Mouse (Mus musculus) left cerebral cortex, adult 18-20 months (tissue): ENCODE data around the gene Serinc4. TPM values are rescaled to one million over a fixed set of nuclear protein-coding genes. Genes with fewer than 3 reads are reported as not detected.
"Not testable (repeated sequence)": the region's sequence is repeated elsewhere in the genome, so short reads cannot be mapped to it uniquely, and the experiment has no call there.

Experiments
- DNase-seq, 2 experiments: peaks; one replicate each; pipeline ENCODE4 v3.0.0; 2021 to 2022; ENCODE audit warnings: low spot score in 2 of 2, mixed read lengths in 1 of 2
- long read RNA-seq, 2 experiments: library from polyadenylated mRNA; stranded (forward); transcript quantifications; one replicate each; pipeline ENCODE4 v2.0.0; 2021
- total RNA-seq, 2 experiments: library from RNA; stranded (reverse); gene quantifications; 2 replicates each; pipeline ENCODE4 v1.2.3; 2021

The Serinc4 gene
- under 1 TPM; 0.26 to 0.37 TPM for total RNA-seq
- long read RNA-seq, experiment 1 = 0 reads
- long read RNA-seq, experiment 2 = 0 reads

- peak; percentile 80 to 87 for DNase-seq
Measured at GRCm38 (mm10) chr2:121456692-121457642, at the start of gene Serinc4. Gene Serinc4 (minus strand): TSS chr2:121456781.

DNA sequence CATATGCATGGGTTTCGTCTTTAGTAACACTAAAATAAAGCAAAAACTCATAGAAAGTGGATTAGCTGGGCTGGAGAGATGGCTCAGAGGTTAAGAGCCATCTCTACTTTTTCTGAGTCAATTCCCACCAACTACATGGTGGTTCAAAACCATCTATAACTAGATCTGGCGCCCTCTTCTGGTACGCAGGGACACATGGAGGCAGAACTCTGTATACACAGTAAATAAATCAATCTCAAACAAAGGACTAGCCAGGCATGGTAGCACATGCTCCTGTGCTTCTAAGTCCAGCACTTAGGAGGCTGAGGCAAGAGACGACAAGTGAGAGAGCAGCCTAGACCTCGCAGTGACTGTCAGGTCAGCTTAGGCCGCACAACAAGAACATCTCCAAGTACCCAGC, 45.0 kb upstream of the Serinc4 start:
- DNase-seq = not testable (repeated sequence)

DNA sequence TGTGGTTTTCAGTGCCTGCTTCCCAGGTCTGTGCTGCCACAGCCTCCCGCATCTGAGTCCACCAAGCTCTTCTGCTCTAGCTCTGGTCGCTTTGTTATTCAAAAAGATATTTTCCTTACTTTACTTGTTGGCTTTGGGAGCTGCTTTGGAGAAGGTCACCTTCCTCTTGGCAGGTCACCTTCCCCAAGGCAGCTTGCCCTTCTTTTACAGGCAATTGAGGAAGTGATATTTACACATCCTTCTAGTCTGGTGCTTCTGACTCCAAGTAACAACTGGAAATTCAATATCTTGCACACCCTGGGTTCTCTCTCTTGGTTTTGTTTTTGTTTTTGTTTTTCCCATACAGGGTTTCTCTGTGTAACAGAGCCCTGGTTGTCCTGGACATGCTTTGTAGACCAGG, 27.8 kb upstream of the Serinc4 start:
- DNase-seq = not testable (repeated sequence)

- DNase-seq = no peak
Measured at GRCm38 (mm10) chr2:121483576-121483975, 27.0 kb upstream of the Serinc4 start.

GRCm38 (mm10) chr2:121480916-121481315, 24.3 kb upstream of the Serinc4 start:
- not testable (repeated sequence) for DNase-seq

- DNase-seq = no peak
Measured at GRCm38 (mm10) chr2:121480498-121480897, 23.9 kb upstream of the Serinc4 start.

DNA sequence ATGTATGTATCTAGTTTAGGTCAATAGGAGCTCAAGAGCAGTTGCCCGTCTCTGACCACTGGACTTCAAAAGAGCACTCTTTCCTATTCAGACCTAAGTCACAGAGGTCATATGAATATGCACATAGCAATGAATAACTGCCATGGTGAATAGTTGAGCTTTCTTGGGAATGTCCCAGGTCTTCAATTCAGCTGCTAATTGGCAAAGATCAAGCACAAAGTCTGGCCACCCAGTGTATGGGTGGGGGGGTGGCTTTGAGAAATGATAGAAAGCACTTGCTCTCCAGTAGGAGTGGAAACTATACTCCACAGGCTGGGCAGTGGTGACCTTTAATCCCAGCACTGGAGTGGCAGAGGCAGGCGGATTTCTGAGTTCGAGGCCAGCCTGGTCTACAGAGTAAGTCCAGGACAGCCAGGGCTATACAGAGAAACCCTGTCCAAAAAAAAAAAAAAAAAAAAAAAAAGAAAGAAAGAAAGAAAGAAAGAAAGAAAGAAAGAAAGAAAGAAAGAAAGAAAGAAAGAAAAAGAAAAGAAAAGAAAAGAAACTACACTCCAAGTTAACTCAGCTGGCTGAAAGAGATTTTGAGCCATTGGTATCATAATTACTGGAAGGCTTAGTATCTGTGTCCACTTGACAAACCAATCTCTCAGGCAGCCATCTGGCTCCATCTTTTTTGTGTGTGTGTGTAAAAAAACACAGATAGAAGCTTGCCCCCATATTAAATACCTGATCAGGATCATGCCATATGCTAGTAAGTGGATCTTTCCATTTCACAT, 21.1 kb upstream of the Serinc4 start:
- DNase-seq = no peak

DNA sequence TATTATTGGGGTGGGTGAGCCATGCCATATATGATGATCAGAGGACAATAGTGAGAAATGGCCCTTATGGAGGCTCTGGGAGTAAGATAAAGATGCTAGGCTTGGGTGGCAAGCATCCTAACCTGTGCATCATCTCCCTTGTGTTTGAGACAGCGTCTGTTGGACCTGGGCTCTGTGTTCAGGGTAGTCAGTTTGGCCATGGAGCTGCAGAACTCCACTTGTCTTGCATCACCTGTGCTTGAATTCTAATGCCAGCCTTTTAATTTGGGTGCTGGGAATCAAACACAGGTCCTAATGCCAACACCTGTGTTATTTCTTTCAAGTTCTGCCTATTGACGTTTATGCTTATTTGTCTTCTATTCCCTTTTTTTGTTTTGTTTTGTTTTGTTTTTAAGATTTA, 18.7 kb upstream of the Serinc4 start:
- DNase-seq = not testable (repeated sequence)

DNA sequence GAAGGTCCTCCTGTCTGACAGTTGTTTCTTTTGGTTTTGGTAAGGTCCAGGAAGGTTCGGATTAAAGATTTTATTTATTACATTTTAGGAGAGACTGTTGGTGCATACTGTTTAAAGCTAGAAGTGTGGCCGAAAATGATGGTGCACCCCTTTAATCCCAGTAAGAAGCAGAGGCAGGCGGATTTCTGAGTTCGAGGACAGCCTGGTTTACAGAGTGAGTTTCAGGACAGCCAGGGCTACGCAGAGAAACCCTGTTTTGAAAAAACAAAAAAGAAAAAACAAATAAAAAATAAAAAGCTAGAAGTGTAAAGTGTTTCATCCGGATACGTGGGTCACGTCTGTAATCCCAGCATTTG, 17.6 kb upstream of the Serinc4 start:
- DNase-seq = no peak

DNA sequence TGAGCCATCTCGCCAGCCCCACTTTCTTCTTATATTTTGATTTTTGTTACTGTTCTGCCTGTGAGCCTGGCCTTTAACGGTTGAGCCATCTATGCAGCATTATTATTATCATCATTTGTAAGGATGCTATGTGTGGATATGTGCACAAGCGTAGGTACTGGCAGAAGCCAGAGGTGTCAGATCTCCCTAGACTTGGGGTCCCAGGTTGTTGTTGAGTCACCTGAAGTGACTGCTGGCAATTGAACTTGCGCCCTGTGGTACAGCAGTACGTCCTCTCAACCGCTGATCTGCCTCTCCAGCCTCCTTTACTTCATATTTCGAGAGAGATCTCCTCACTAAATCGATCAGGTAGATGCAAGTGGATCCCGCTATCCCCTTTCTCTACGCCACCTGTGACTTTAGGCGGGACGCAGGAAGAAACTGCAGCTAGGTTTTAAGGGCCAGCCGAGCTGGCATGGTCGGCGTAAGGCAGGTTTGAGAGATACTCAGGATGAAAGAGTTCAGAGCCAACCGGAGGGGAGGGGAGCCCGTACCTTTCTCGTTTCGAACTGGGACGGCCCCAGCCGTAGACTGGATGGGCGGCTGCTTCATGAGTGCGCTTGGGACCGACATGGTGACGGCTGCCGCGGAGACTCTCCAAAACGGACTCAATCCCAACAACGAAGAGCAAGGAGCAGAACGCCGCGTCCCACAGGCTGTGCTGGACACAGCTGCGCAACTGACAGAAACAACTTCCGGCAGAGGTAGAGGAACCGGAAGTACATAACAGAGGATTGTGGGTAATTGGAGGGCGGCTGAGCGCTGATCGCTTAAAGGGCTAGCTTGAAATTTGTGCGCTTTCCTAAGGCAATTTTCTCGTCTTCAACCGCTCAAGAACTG, 17.0 kb upstream of the Serinc4 start, which contains the start of gene Mfap1b:
Mfap1b (minus strand) TSS at position 767 of the 879 bp plus-strand sequence.
- DNase-seq = peak; percentile 75 to 86

GRCm38 (mm10) chr2:121472783-121473182, 16.2 kb upstream of the Serinc4 start:
- not testable (repeated sequence) for DNase-seq

DNA sequence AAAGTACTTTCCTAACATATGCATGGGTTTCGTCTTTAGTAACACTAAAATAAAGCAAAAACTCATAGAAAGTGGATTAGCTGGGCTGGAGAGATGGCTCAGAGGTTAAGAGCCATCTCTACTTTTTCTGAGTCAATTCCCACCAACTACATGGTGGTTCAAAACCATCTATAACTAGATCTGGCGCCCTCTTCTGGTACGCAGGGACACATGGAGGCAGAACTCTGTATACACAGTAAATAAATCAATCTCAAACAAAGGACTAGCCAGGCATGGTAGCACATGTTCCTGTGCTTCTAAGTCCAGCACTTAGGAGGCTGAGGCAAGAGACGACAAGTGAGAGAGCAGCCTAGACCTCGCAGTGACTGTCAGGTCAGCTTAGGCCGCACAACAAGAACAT, 12.4 kb upstream of the Serinc4 start:
- DNase-seq = not testable (repeated sequence)

- no peak for DNase-seq
Measured at GRCm38 (mm10) chr2:121460071-121460470, 3.5 kb upstream of the Serinc4 start.

- DNase-seq = no peak
Measured at GRCm38 (mm10) chr2:121455534-121455933, 1.0 kb downstream of the Serinc4 start.

DNA sequence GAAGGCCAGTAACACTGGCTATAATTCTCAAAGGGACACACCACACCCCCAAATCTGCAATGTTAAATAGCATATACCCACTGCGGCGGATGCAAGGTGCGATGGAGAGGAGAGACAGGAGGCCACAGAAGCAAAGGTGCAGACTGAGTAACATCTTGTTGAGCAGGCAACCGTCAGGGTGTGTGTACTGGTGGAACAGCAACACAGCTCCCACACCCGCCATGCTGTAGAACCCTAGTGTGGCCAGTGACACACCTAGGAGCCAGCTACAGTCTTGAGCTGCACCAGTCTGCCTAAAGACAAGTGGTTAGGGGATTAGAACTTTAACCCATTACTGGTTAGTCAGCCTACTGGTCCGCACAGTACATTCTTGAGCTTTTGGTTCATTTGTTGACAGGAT, 2.7 kb downstream of the Serinc4 start:
- no peak for DNase-seq

DNA sequence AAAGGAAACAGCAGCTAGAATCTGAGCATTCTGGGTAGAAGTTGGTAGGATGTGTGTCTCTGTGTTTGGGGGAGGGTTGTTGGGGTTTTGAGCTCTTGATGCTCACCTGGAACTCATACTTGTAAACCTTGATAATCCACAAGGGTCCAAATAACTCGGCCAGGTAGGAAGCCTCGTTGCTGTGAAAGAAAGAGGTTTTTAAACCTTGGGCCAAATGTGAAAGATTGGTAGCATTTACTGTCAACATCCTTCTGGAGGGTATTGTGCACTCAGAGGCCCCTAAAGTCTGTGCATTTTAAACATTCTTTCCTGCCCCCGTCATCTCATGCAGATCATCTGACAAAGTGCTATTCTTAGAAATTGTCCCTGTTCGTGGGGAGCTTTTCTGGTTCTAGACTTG, 3.6 kb downstream of the Serinc4 start, which contains the start of gene Hypk:
Hypk (plus strand) TSS at position 301 of the 400 bp plus-strand sequence.
- no peak for DNase-seq

DNA sequence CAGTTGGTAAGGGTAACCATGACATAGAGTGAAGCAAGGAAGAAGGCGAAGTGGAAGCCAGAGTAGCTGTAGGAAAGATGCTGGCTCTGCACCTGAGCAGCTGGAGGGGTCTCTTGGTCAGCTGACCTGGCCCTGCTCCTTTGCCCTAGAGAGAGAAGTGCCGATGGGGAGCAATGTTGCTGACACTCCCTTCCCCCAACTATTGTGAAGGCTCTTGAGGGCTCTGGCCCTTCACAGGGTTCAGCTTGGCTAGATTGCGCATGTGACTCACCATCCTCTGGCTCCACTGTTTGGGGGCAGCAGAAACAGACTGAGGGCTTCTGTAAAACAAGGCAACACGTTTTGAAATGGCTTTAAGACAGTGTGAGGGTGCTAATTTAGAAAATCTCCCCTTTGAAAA, 4.2 kb downstream of the Serinc4 start:
- no peak for DNase-seq

DNA sequence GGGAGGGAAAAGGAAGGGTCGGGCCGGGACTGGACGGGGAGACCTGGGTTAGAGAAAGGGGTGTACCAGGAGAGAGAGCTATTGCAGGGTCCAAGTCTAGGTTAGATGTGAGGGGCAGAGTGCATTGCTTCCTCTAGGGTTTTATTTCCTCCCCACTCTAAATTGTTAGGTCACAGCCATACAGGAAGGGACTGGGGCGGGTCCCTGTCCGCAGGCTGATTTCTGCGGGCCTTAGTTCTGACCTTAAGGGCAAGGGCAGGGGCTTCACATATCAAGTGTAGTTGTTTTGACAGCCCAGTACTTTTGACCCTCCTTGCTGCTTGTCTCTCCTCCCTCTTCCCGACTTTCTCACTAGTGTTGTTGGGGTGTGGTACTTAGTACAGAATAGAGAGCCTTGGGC, 6.5 kb downstream of the Serinc4 start:
- no peak for DNase-seq

DNA sequence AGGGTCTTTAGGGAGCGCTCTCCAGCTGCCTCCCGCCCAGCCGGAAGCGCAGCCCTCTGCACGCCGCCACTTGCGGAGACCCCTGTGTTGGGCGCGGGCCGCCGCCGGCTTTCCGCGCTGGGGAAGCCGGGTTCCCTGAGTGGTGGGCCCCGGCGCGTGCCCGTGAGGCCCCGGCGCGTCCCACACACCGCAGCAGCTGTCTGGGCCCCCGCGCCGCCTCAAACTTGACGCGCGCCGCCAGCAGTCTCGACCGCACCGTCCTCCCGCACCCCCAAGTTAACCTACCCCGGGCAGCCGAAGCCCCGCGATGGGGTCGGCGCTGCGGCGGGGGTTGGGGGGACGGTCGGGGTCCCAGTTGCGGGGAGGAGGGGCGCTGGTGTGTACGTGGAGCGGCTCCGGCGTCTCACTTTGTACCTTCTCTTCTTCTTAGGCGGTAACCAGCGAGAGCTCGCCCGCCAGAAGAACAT, 7.0 kb downstream of the Serinc4 start:
- peak; percentile 25 to 53 for DNase-seq

DNA sequence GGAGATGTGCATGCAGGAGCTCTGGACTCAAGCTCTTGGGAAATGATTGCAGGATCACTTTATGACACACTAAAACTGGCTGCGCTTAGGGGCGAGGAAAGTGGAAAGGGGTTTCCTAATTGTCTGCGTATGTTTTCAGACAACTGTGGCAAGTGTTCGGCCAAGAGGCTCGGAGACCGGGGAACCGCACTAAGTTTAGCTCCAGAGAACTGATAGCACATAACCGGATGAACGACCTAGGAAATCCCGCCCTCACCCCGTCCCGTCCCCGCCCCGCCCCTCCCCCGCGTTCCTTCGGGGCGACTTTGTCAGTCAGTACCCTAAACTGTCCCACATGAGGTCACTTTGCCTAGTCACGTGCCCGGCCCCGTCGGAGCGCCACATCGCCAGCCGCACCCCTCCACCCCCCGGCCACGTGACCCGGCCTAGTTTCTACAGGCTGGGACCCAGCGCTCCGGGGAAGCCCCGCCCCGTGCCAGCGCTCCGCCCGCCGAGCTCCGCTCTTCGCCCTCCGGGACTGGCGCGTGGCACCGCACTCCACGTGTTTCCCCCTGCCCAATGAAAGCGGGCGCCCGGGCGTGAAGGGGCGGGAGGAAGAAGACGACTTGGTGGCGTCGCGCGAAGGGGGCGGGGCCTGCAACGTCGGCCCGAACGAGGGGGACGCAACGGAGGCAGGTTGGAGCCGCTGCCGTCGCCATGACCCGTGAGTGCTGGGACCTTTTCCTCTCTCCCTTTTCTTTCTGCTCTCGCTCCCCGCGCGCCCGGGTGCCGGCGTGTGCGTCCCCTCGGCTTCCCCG, 7.6 kb downstream of the Serinc4 start, which contains the start of gene Serf2:
Serf2 (plus strand) TSS at position 457 of the 797 bp plus-strand sequence.
- DNase-seq = peak; percentile 96 to 99
